Mouse (Mus musculus) forebrain, postnatal 0 days (tissue): ENCODE measurements around the gene Cpt1a. TPM values are rescaled to one million over a fixed set of nuclear protein-coding genes. Genes with fewer than 3 reads are reported as not detected.

Experiments used
- ATAC-seq: fragments of 200-750 bp; cut with Nextera tagmentation; 2 replicates; pipeline ENCODE4 v1.8.0; 2017; ENCODE audit warnings: mild to moderate bottlenecking, moderate library complexity
- DNase-seq: peaks from one replicate; pipeline ENCODE4 v3.0.0-alpha.2; 2015
- H3K27ac ChIP-seq: fragments of 300-500 bp; sonication (generic); 2 replicates; pipeline ENCODE4 v1.5.1; 2014; ENCODE audit warnings: low read depth, mild to moderate bottlenecking, antibody characterized with exemption, low read length, moderate library complexity, mixed read lengths
- H3K27me3 ChIP-seq: fragments of 300-500 bp; sonication (generic); 2 replicates; pipeline ENCODE4 v1.6.1; 2014; ENCODE audit warnings: mild to moderate bottlenecking, low read length, mixed read lengths; ENCODE audit not compliant: insufficient read depth
- H3K36me3 ChIP-seq: fragments of 300-500 bp; sonication (generic); 2 replicates; pipeline ENCODE4 v1.6.1; 2014; ENCODE audit warnings: mild to moderate bottlenecking, moderate library complexity; ENCODE audit not compliant: insufficient read depth
- H3K4me1 ChIP-seq: fragments of 300-500 bp; sonication (generic); 2 replicates; pipeline ENCODE4 v1.6.1; 2014; ENCODE audit warnings: antibody characterized with exemption; ENCODE audit not compliant: insufficient read depth
- H3K4me2 ChIP-seq: fragments of 300-500 bp; sonication (generic); 2 replicates; pipeline ENCODE4 v1.6.1; 2014; ENCODE audit warnings: low read depth, mild to moderate bottlenecking, moderate library complexity
- H3K4me3 ChIP-seq: fragments of 300-500 bp; sonication (generic); 2 replicates; pipeline ENCODE4 v1.5.1; 2014; ENCODE audit warnings: low read depth, low read length, mixed read lengths
- H3K9ac ChIP-seq: fragments of 300-500 bp; sonication (generic); 2 replicates; pipeline ENCODE4 v1.6.1; 2014; ENCODE audit warnings: mild to moderate bottlenecking
- H3K9me3 ChIP-seq: fragments of 300-500 bp; sonication (generic); 2 replicates; pipeline ENCODE4 v1.6.1; 2016; ENCODE audit warnings: low read length
- CTCF ChIP-seq: sonication (generic); IDR thresholded peaks from 2 replicates; pipeline ENCODE4 v1.5.1; 2016; ENCODE audit warnings: antibody characterized with exemption, control low read depth, low read depth
- WGBS: fragments of 180-500 bp; shearing (Covaris S2); extraction: QIAGEN DNeasy Blood & Tissue Kit; methylation state at CpG from one replicate; pipeline ENCODE4 v1.1.7; 2014; 5-methylcytosine and 5-hydroxymethylcytosine counted together
- polyA plus RNA-seq: library from polyadenylated mRNA; unstranded; fragments of >200 nt; fragmentation: Nextera tagmentation; extraction: Ambion mirVana; gene quantifications from 2 replicates; pipeline ENCODE4 v1.2.1, GENCODE M21; 2015
- total RNA-seq: library from RNA; depleted of rRNA; stranded (reverse); fragments of >200 nt; gene quantifications from 2 replicates; pipeline ENCODE4 v1.2.3, GENCODE M21; 2014

Gene Cpt1a
- total and polyA plus RNA-seq, 2 experiments from 2014 or later: 17.0 to 17.2 TPM

- Histone ChIP-seq H3K4me3 (no peak overlapping the region), H3K9me3 (no peaks in the 10 kb centered on the region), H3K4me1 (no peaks in the 10 kb centered on the region), H3K9ac (no peak overlapping the region), H3K36me3 (no peaks in the 10 kb centered on the region), H3K27me3 (no peaks in the 10 kb centered on the region), H3K27ac (no peak overlapping the region), H3K4me2 (no peak overlapping the region)
- ATAC-seq (no peak), DNase-seq (no peak)
- no peak for TF ChIP-seq CTCF
- 87% methylated on average over 6 of the region's 6 CpGs for WGBS
These were observed 80.3 kb downstream of the Cpt1a start for GRCm38 (mm10) chr19:3402390-3402789.

- no peak for TF ChIP-seq CTCF
- WGBS: 85% methylated on average over 7 of the region's 7 CpGs
- no peak overlapping the region for H3K27ac ChIP-seq
- H3K36me3 ChIP-seq: no peaks in the 10 kb centered on the region
- H3K9ac ChIP-seq: no peak overlapping the region
- H3K4me1 ChIP-seq: no peaks in the 10 kb centered on the region
- no peaks in the 10 kb centered on the region for H3K9me3 ChIP-seq
- no peak overlapping the region for H3K4me2 ChIP-seq
- no peak overlapping the region for H3K4me3 ChIP-seq
- ATAC-seq (no peak), DNase-seq (no peak)
- no peaks in the 10 kb centered on the region for H3K27me3 ChIP-seq
These were observed 81.9 kb downstream of the Cpt1a start for GRCm38 (mm10) chr19:3404030-3404429.

- ATAC-seq (no peak), DNase-seq (no peak)
- Histone ChIP-seq H3K36me3 (no peaks in the 10 kb centered on the region), H3K4me3 (no peak overlapping the region), H3K27ac (no peak overlapping the region), H3K4me1 (no peaks in the 10 kb centered on the region), H3K27me3 (no peaks in the 10 kb centered on the region), H3K4me2 (no peak overlapping the region), H3K9me3 (no peaks in the 10 kb centered on the region), H3K9ac (no peak overlapping the region)
- TF ChIP-seq CTCF: no peak
- WGBS: 42% methylated on average over 1 of the region's 1 CpGs
These were observed 83.6 kb downstream of the Cpt1a start for GRCm38 (mm10) chr19:3405531-3406281.

- peak within 1 kb of the TSS; percentile 49 for H3K4me2 ChIP-seq
- peak within 1 kb of the TSS; percentile 31 for H3K9ac ChIP-seq
- peak; percentile 53 for ATAC-seq
- DNase-seq: peak; percentile 42
- H3K4me1 ChIP-seq: 0 out of 2 replicates have a peak, but pooled peaks cover 5% of the 10 kb centered on the region
- whole genome bisulfite sequencing: 3% methylated on average over 37 of the region's 37 CpGs
- peak within 1 kb of the TSS; percentile 23 for H3K4me3 ChIP-seq
- TF ChIP-seq CTCF: no peak
- H3K36me3 ChIP-seq: no peaks in the 10 kb centered on the region
- no peak within 1 kb of the TSS for H3K27ac ChIP-seq
- no peaks in the 10 kb centered on the region for H3K9me3 ChIP-seq
- H3K27me3 ChIP-seq: peaks cover 9% of the 10 kb centered on the region
These were observed 92.2 kb downstream of the Cpt1a start, which contains the start of gene Gal for GRCm38 (mm10) chr19:3414268-3414733. TSS of gene Gal (minus strand) at chr19:3414544.

GRCm38 (mm10) chr19:3419251-3419650, 97.1 kb downstream of the Cpt1a start:
- Histone ChIP-seq H3K9ac (no peak overlapping the region), H3K4me2 (no peak overlapping the region), H3K36me3 (no peaks in the 10 kb centered on the region), H3K27me3 (no peaks in the 10 kb centered on the region; the same call in 1 of the 2 replicates), H3K4me1 (0 out of 2 replicates have a peak, but pooled peaks cover under 1% of the 10 kb centered on the region), H3K9me3 (no peaks in the 10 kb centered on the region), H3K27ac (no peak overlapping the region), H3K4me3 (no peak overlapping the region)
- DNase-seq: no peak
- ATAC-seq: no peak
- 71% methylated on average over 5 of the region's 5 CpGs for WGBS
- TF ChIP-seq CTCF: no peak

- peak; percentile 29; the same call in 1 of the 2 replicates for ATAC-seq
These were observed 100.4 kb downstream of the Cpt1a start for GRCm38 (mm10) chr19:3422488-3422887.

GRCm38 (mm10) chr19:3422981-3423380, 100.8 kb downstream of the Cpt1a start:
- H3K4me2 ChIP-seq: no peak overlapping the region
- no peak overlapping the region for H3K4me3 ChIP-seq
- no peaks in the 10 kb centered on the region for H3K4me1 ChIP-seq
- H3K27me3 ChIP-seq: no peaks in the 10 kb centered on the region; the same call in 1 of the 2 replicates
- DNase-seq (no peak), ATAC-seq (no peak)
- no peaks in the 10 kb centered on the region for H3K9me3 ChIP-seq
- no peak overlapping the region for H3K9ac ChIP-seq
- no peaks in the 10 kb centered on the region for H3K36me3 ChIP-seq
- H3K27ac ChIP-seq: no peak overlapping the region
- 70% methylated on average over 4 of the region's 4 CpGs for WGBS
- no peak for TF ChIP-seq CTCF

More at GRCm38 (mm10) chr19:3422488-3422887, 100.4 kb downstream of the Cpt1a start:
- H3K4me1 ChIP-seq: no peaks in the 10 kb centered on the region
- no peaks in the 10 kb centered on the region for H3K9me3 ChIP-seq
- no peaks in the 10 kb centered on the region for H3K36me3 ChIP-seq
- no peak overlapping the region for H3K9ac ChIP-seq
- no peak for TF ChIP-seq CTCF
- DNase-seq: no peak
- H3K27ac ChIP-seq: no peak overlapping the region
- H3K4me3 ChIP-seq: no peak overlapping the region
- H3K27me3 ChIP-seq: no peaks in the 10 kb centered on the region; the same call in 1 of the 2 replicates
- no peak overlapping the region for H3K4me2 ChIP-seq
- WGBS: 37% methylated on average over 6 of the region's 6 CpGs
